Mouse (Mus musculus): ENCODE data around the gene Ccdc113.

Gene Ccdc113

GRCm38 (mm10) chr8:95607210-95607609 is 73.3 kb downstream of the Ccdc113 start:
- no peak for DNase-seq
